Mouse (Mus musculus): ENCODE data around the gene Rpl27. TPM values are rescaled to one million over a fixed set of nuclear protein-coding genes. Genes with fewer than 3 reads are reported as not detected.

The Rpl27 gene
- 553 and 579 TPM in 2 replicates for polyA plus RNA-seq (2014; fragmentation: Nextera tagmentation; extraction: Ambion mirVana)

DNA sequence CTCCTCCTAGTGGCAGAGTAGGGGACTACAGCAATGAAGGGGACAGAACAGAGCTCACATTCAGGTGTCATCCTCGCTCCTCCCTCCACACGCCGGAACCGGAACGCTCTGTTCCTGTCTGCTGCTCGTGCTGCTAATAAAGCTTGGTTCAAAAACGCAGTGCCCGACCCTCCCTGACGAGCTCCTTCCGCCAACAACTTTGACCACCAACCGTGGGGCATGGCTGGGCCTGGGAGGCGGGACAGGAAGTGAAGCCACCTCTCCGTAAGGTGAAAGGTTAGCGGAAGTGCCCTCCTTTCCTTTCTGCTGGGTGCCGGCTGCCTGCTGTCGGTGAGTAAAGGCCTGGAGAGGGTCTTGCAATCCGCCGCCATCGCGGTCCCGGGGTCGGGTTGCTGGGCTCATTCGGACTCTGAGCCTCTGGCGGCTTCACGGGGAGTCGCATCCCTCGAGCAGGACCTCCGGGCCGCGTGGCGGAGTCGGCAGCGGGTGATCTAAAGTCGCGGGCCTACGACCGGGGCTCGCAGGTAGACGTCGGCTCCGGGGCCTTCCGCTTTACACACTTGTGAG is at the start of gene Rpl27:
Rpl27 (plus strand) TSS at position 172 of the 567 bp plus-strand sequence.
- Histone ChIP-seq H3K4me1 (replicated peaks; ENCODE audit: control insufficient read depth, insufficient read depth, low read length) (peaks cover 24% of the 10 kb centered on the region), H3K4me3 (ENCODE audit: low read depth, low read length) (peak within 1 kb of the TSS; percentile 88), H3K36me3 (ENCODE audit: control insufficient read depth, insufficient read depth, low read length) (peaks cover 22% of the 10 kb centered on the region), H3K4me2 (peak within 1 kb of the TSS; percentile 96), H3K27me3 (replicated peaks; ENCODE audit: control insufficient read depth, insufficient read depth, low read length) (no peaks in the 10 kb centered on the region), H3K9ac (ENCODE audit: low read depth, low read length) (peak within 1 kb of the TSS; percentile 98), H3K27ac (ENCODE audit: low read depth, low read length) (peak within 1 kb of the TSS; percentile 60), H3K9me3 (ENCODE audit: control insufficient read depth, low read length) (no peaks in the 10 kb centered on the region)
- ATAC-seq (replicated peaks; ENCODE audit: low FRiP score), result peak; percentile 98
- under 1% methylated on average over 42 of the region's 42 CpGs for WGBS
- peak; percentile 95 for DNase-seq (ENCODE audit: low spot score)

- ATAC-seq (replicated peaks; ENCODE audit: low FRiP score), result peak; percentile 26; the same call in 1 of the 2 replicates
- WGBS, result 8% methylated on average over 8 of the region's 8 CpGs
- H3K4me1 ChIP-seq (replicated peaks; ENCODE audit: control insufficient read depth, insufficient read depth, low read length), result no peaks in the 10 kb centered on the region
- no peaks in the 10 kb centered on the region for H3K27me3 ChIP-seq (replicated peaks; ENCODE audit: control insufficient read depth, insufficient read depth, low read length)
- no peak overlapping the region for H3K9ac ChIP-seq (ENCODE audit: low read depth, low read length)
- peak; percentile 66 for DNase-seq (ENCODE audit: low spot score)
- no peak overlapping the region for H3K27ac ChIP-seq (ENCODE audit: low read depth, low read length)
- H3K4me2 ChIP-seq, result no peak overlapping the region
- no peak overlapping the region for H3K4me3 ChIP-seq (ENCODE audit: low read depth, low read length)
- H3K36me3 ChIP-seq (ENCODE audit: control insufficient read depth, insufficient read depth, low read length), result no peaks in the 10 kb centered on the region
- no peaks in the 10 kb centered on the region for H3K9me3 ChIP-seq (ENCODE audit: control insufficient read depth, low read length)
Observed at GRCm38 (mm10) chr11:101395110-101395509, 47.0 kb upstream of the Rpl27 start.

DNA sequence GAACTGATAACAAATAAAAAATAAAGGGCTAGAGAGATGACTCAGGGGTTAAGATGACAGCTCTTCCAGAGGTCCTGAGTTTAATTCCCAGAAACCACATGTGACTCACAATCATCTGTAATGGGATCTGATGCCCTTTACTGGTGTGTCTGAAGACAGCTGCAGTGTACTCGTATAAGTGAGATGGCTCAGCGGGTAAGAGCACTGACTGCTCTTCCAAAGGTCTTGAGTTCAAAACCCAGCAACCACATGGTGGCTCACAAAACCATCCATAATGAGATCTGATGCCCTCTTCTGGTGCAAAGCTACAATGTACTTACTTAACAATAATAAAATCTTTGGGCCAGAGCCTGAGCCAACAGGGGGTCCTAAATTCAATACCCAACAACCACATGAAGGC is 26.8 kb upstream of the Rpl27 start:
- peaks cover 4% of the 10 kb centered on the region for H3K4me1 ChIP-seq (replicated peaks; ENCODE audit: control insufficient read depth, insufficient read depth, low read length)
- no peak overlapping the region for H3K27ac ChIP-seq (ENCODE audit: low read depth, low read length)
- H3K36me3 ChIP-seq (ENCODE audit: control insufficient read depth, insufficient read depth, low read length), result peaks cover 22% of the 10 kb centered on the region; the same call in 1 of the 2 replicates
- no peak overlapping the region for H3K4me3 ChIP-seq (ENCODE audit: low read depth, low read length)
- no peaks in the 10 kb centered on the region for H3K27me3 ChIP-seq (replicated peaks; ENCODE audit: control insufficient read depth, insufficient read depth, low read length)
- ATAC-seq (replicated peaks; ENCODE audit: low FRiP score), result no peak
- WGBS, result 83% methylated on average over 2 of the region's 2 CpGs
- H3K9ac ChIP-seq (ENCODE audit: low read depth, low read length), result no peak overlapping the region
- H3K9me3 ChIP-seq (ENCODE audit: control insufficient read depth, low read length), result no peaks in the 10 kb centered on the region
- no peak for DNase-seq (ENCODE audit: low spot score)
- H3K4me2 ChIP-seq, result no peak overlapping the region

DNA sequence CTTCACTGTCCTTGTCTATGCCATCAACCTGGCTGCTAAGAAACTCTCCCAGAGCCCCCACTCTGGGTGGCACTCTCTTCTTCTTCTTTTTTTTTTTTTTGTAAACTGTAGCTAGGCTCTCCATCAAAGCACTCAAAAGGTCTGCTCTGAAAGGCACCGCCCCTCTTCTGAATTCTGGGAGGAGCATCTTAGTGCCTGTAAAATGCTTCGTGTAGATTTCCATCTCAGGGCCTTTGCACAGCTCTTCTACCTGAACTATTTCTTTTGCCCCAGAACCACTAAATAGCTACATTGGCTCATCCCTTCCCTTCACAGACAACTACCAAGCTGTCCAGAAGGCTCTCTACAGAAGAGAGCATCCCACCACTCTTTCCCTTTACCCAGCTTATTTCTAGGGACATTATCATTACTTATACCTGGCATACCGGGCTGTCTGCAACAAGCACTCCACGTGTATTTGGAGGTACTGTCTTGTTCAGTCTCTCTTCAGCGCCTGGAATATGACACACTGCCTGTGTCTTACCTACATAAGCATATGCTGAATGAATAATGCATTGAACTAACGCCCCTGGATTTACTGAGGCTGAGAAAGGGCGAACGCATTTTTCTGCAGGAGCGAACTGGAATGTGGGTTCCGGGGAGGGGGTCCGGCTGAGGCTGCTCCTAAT is 25.5 kb upstream of the Rpl27 start:
- peak; percentile 43 for DNase-seq (ENCODE audit: low spot score)
- Histone ChIP-seq H3K9me3 (ENCODE audit: control insufficient read depth, low read length) (no peaks in the 10 kb centered on the region), H3K4me3 (ENCODE audit: low read depth, low read length) (peak overlapping the region; percentile 83), H3K4me2 (peak overlapping the region; percentile 75), H3K27me3 (replicated peaks; ENCODE audit: control insufficient read depth, insufficient read depth, low read length) (no peaks in the 10 kb centered on the region), H3K27ac (ENCODE audit: low read depth, low read length) (peak overlapping the region; percentile 46; the same call in 1 of the 2 replicates), H3K4me1 (replicated peaks; ENCODE audit: control insufficient read depth, insufficient read depth, low read length) (peaks cover 4% of the 10 kb centered on the region), H3K36me3 (ENCODE audit: control insufficient read depth, insufficient read depth, low read length) (peaks cover 13% of the 10 kb centered on the region; the same call in 1 of the 2 replicates), H3K9ac (ENCODE audit: low read depth, low read length) (peak overlapping the region; percentile 89)
- WGBS, result under 1% methylated on average over 11 of the region's 11 CpGs
- peak; percentile 57; the same call in 1 of the 2 replicates for ATAC-seq (replicated peaks; ENCODE audit: low FRiP score)

GRCm38 (mm10) chr11:101417101-101417855 is 24.8 kb upstream of the Rpl27 start, which contains the start of gene Aarsd1:
Aarsd1 (minus strand) TSS chr11:101417615.
- under 1% methylated on average over 45 of the region's 45 CpGs for WGBS
- peak; percentile 66 for ATAC-seq (replicated peaks; ENCODE audit: low FRiP score)

GRCm38 (mm10) chr11:101418991-101419390 is 23.1 kb upstream of the Rpl27 start:
- ATAC-seq (replicated peaks; ENCODE audit: low FRiP score) (no peak), DNase-seq (ENCODE audit: low spot score) (no peak)
- Histone ChIP-seq H3K27ac (ENCODE audit: low read depth, low read length) (no peak overlapping the region), H3K4me3 (ENCODE audit: low read depth, low read length) (no peak overlapping the region), H3K4me1 (replicated peaks; ENCODE audit: control insufficient read depth, insufficient read depth, low read length) (peaks cover 5% of the 10 kb centered on the region), H3K36me3 (ENCODE audit: control insufficient read depth, insufficient read depth, low read length) (0 out of 2 replicates have a peak, but pooled peaks cover 2% of the 10 kb centered on the region), H3K9me3 (ENCODE audit: control insufficient read depth, low read length) (no peaks in the 10 kb centered on the region), H3K4me2 (no peak overlapping the region), H3K9ac (ENCODE audit: low read depth, low read length) (no peak overlapping the region), H3K27me3 (replicated peaks; ENCODE audit: control insufficient read depth, insufficient read depth, low read length) (no peaks in the 10 kb centered on the region)
- 67% methylated on average over 6 of the region's 6 CpGs for WGBS

More at GRCm38 (mm10) chr11:101417101-101417855, 24.8 kb upstream of the Rpl27 start, which contains the start of gene Aarsd1:
- Histone ChIP-seq H3K9me3 (ENCODE audit: control insufficient read depth, low read length) (no peaks in the 10 kb centered on the region), H3K36me3 (ENCODE audit: control insufficient read depth, insufficient read depth, low read length) (peaks cover 6% of the 10 kb centered on the region; the same call in 1 of the 2 replicates), H3K4me3 (ENCODE audit: low read depth, low read length) (peak within 1 kb of the TSS; percentile 83), H3K27ac (ENCODE audit: low read depth, low read length) (peak within 1 kb of the TSS; percentile 46), H3K9ac (ENCODE audit: low read depth, low read length) (peak within 1 kb of the TSS; percentile 89), H3K27me3 (replicated peaks; ENCODE audit: control insufficient read depth, insufficient read depth, low read length) (no peaks in the 10 kb centered on the region), H3K4me2 (peak within 1 kb of the TSS; percentile 75), H3K4me1 (replicated peaks; ENCODE audit: control insufficient read depth, insufficient read depth, low read length) (peaks cover 4% of the 10 kb centered on the region)
- DNase-seq (ENCODE audit: low spot score), result peak; percentile 92

DNA sequence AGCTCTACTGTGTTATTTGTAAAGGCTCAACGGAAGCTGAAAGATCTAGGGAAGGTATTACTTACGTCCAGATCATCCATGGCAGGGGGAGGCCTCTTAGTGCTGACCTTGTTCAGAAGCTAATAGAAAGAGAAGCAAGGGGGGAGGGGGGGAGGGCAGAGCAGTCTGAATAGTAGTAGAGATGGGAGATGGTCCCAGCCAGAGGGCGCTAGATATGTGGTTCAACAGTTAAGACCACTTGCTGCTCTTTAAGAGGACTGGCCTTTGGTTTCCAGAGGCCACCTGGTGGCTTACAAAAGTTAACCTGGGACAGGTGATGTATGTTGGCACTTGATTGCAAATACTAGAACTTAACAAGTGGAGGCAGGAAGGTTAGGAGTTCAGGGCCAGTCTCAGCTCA is 22.5 kb upstream of the Rpl27 start:
- DNase-seq (ENCODE audit: low spot score), result no peak
- Histone ChIP-seq H3K9ac (ENCODE audit: low read depth, low read length) (no peak overlapping the region), H3K9me3 (ENCODE audit: control insufficient read depth, low read length) (no peaks in the 10 kb centered on the region), H3K4me2 (no peak overlapping the region), H3K36me3 (ENCODE audit: control insufficient read depth, insufficient read depth, low read length) (no peaks in the 10 kb centered on the region), H3K27ac (ENCODE audit: low read depth, low read length) (no peak overlapping the region), H3K27me3 (replicated peaks; ENCODE audit: control insufficient read depth, insufficient read depth, low read length) (no peaks in the 10 kb centered on the region), H3K4me3 (ENCODE audit: low read depth, low read length) (no peak overlapping the region), H3K4me1 (replicated peaks; ENCODE audit: control insufficient read depth, insufficient read depth, low read length) (peaks cover 10% of the 10 kb centered on the region)
- ATAC-seq (replicated peaks; ENCODE audit: low FRiP score), result no peak
- 33% methylated on average over 3 of the region's 3 CpGs for WGBS

DNA sequence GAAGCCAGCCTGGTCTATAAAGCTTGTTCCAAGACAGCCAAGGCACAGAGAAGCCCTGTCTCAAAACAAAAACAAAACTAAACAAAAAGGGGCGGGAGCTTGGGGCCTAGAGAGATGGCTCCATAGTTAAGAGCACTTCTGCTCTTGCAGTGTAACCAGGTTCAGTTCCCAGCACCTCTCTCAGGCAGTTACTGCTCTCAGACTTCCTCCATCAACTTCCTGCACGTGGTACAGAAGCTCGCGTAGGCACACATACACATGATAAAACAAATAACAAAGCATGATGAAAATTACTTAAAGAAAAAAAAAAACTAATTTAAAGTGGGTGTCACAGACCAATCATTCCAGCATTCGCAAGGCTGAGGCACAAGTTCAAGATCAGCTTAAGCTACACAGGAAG is 21.9 kb upstream of the Rpl27 start:
- H3K4me1 ChIP-seq (replicated peaks; ENCODE audit: control insufficient read depth, insufficient read depth, low read length), result peaks cover 11% of the 10 kb centered on the region
- no peak for ATAC-seq (replicated peaks; ENCODE audit: low FRiP score)
- peak overlapping the region; percentile 20; the same call in 1 of the 2 replicates for H3K9ac ChIP-seq (ENCODE audit: low read depth, low read length)
- H3K36me3 ChIP-seq (ENCODE audit: control insufficient read depth, insufficient read depth, low read length), result no peaks in the 10 kb centered on the region
- no peaks in the 10 kb centered on the region for H3K27me3 ChIP-seq (replicated peaks; ENCODE audit: control insufficient read depth, insufficient read depth, low read length)
- H3K4me3 ChIP-seq (ENCODE audit: low read depth, low read length), result no peak overlapping the region
- 78% methylated on average over 5 of the region's 5 CpGs for WGBS
- no peak for DNase-seq (ENCODE audit: low spot score)
- H3K4me2 ChIP-seq, result no peak overlapping the region
- no peak overlapping the region for H3K27ac ChIP-seq (ENCODE audit: low read depth, low read length)
- no peaks in the 10 kb centered on the region for H3K9me3 ChIP-seq (ENCODE audit: control insufficient read depth, low read length)

Data from liver, embryonic 11.5 days (tissue).